Mouse (Mus musculus) stomach, postnatal 0 days (tissue): ENCODE data around the gene Gimap5.

Experiments
- CTCF ChIP-seq: IDR thresholded peaks from 2 replicates; pipeline ENCODE4 v1.5.1; 2016; ENCODE audit warnings: antibody characterized with exemption, low read depth, mild to moderate bottlenecking, moderate library complexity
- EP300 ChIP-seq: optimal IDR thresholded peaks from 2 replicates; pipeline ENCODE3; 2016; ENCODE audit warnings: antibody characterized with exemption

- TF ChIP-seq CTCF (no peak), EP300 (no peak)
Measured at GRCm38 (mm10) chr6:48738961-48739779, 6.8 kb upstream of the Gimap5 start, which contains the start of gene Gimap1.
